Mouse (Mus musculus) MEL (cell line): ENCODE measurements around the gene Pcgf2.

Experiments used
- CTCF ChIP-seq, 3 experiments: IDR thresholded peaks in 2 of 3; conservative IDR thresholded peaks in 1 of 3; 2 replicates each; pipeline ENCODE4 v1.5.1; 2011 to 2012; ENCODE audit warnings: low read length in 3 of 3, low read depth in 2 of 3, mild to moderate bottlenecking in 2 of 3, improper control_type of control experiment in 1 of 3, inconsistent platforms in 1 of 3, mixed read lengths in 1 of 3, moderate library complexity in 1 of 3; ENCODE audit not compliant: control insufficient read depth in 1 of 3, insufficient read depth in 1 of 3, poor library complexity in 1 of 3, severe bottlenecking in 1 of 3
- KAT2A ChIP-seq: conservative IDR thresholded peaks from 2 replicates; pipeline ENCODE4 v1.6.1; 2012; ENCODE audit warnings: low read depth, low read length, improper control_type of control experiment, inconsistent platforms
- MXI1 ChIP-seq: IDR thresholded peaks from 2 replicates; pipeline ENCODE4 v1.6.1; 2011; ENCODE audit warnings: mild to moderate bottlenecking, low read depth, low read length, improper control_type of control experiment
- MYB ChIP-seq: IDR thresholded peaks from 2 replicates; pipeline ENCODE4 v1.6.1; 2011; ENCODE audit warnings: mild to moderate bottlenecking, low read depth, low read length, improper control_type of control experiment

DNA sequence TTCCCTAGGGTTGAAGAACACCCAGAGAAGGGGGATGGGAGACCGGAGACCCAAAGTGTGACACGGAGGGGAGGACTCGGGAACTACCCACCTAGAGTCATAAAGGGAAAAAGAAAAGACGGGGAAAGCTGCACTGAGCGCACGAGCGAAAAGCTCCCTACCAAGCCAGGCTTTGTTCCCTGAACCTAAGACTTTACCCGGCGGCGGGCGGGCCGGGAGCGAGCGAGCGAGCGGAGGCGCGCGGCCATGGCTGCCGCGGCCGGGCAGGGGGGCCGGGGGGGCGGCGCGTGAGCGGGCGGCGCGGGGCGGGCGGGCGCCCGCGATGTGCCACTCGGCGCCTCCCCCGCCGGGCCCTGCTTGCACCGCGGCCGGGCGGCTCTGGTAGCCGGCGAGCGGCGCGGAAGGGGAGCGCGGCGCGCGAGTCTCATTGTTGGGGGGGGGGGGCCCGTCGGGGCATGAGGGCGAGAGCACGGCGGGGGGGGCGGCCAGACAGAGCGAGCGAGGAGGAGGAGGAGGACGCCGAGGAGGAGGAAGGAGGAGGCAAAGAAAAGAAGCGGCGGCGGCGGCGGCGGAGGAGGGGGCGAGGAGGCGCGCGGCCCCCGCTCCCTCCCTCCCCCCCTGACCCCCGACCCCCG is 37.3 kb downstream of the Pcgf2 start, which contains the start of gene Mllt6:
- TF ChIP-seq KAT2A (no peak), CTCF (IDR thresholded peaks at IDR 0.05 in 2 of 3, conservative IDR thresholded peaks at IDR 0.05 in 1 of 3; ENCODE audit: control insufficient read depth in 1 of 3, insufficient read depth in 1 of 3, low read depth in 2 of 3, low read length in 3 of 3, poor library complexity in 1 of 3, severe bottlenecking in 1 of 3) (no peak), MYB (no peak), MXI1 (peak; percentile 12; the same call in 1 of the 2 replicates)
